Mouse (Mus musculus) T-helper 2 cell (primary cell): Measurements from ENCODE around the gene Prss12.

Experiments
- in situ Hi-C: fragments of 300-600 bp; cut with MboI, MseI; formaldehyde crosslinking; loops from one replicate; pipeline ENCODE4 v1.15.1; 2025; ENCODE audit warnings: high pct_unique_total_duplicates

Gene Prss12

DNA sequence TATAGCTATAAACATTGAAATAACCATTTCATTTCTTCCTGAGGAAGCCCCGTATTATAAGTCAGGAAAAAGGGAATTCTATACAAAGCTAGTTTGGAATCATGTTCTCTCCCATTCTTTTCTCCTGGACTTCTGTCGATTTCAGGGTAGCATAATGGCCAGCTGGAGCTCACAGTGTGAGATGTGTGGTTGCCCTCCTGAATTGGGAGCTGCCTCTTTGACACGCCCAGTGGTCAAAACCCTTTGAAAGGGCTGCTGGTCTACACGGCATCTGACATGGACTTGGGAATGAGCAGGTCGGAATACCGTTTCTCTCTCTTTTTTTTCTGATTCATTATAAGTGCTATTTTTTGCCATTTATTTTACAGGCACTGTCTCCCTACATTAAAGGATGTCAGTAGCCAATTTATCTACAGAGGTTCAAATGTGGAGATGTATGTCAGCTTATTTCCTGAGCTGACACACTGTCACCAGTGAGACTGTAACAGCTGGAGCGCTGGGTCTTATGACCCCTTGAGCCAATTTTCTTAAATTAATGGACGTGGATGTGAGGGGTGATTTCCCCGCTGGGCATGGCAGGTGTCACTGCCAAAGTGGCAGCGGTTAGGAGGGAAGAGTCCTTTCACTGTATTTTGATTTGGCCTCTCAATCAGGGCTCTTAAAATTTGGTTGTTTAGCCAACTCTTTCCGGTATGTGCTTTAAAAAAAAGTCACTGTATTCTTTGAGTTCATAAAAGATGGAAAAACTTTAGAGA is 79.8 kb downstream of the Prss12 start:
- in situ Hi-C loops: no loop called here

DNA sequence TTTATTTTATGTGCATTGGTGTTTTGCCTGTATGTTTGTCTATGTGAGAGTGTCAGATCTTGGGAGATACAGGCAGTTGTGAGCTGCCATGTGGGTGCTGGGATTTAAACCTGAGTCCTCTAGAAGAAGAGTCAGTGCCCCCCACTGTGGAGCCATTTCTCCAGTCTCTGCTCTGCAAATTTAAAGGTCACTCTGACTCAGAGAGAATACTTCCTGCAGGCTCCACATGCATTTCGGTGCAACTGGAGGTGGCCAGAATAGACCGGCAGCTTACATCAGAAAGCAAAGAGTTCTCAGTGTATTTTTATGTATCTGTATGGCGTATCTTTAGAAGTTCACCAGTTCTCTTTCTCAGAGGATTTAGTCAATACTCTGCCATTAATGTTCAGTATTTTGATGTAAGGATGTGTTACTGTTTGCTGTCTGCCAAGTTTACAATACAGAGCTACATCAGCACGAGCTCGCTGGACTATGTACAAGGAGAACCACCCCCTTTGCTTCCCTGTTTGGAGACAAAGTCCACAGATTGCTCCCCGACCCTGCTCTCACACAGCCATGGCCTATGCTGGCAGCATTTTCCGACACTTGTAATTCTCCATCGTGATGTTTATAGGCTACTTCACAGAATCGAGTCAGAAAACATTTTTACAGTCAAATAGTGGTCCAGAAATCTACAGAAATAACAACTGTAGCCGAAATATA is 81.2 kb downstream of the Prss12 start:
- in situ Hi-C loops: no loop called here

DNA sequence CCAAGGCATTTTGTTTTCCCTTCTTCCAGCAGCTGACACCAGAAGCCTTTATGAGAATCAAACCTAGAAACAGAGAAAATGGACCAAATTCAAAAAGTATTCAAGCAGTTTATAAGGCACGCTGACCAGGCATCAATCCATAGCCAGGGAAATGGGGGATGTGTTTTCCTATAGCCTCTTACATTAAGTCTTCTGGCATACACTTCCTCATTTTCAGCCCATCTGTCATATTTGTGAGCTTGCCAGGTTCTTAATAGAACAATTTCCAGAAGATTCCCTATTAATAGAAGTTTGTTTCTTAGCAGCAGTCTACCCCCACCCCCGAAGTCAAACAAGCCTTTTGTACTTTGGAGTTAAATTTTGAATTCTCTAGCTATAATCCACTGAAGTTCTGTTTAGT is 84.4 kb downstream of the Prss12 start:
- in situ Hi-C loops: no loop called here

GRCm38 (mm10) chr3:123537279-123537678 is 90.6 kb downstream of the Prss12 start:
- in situ Hi-C loops: no loop called here

DNA sequence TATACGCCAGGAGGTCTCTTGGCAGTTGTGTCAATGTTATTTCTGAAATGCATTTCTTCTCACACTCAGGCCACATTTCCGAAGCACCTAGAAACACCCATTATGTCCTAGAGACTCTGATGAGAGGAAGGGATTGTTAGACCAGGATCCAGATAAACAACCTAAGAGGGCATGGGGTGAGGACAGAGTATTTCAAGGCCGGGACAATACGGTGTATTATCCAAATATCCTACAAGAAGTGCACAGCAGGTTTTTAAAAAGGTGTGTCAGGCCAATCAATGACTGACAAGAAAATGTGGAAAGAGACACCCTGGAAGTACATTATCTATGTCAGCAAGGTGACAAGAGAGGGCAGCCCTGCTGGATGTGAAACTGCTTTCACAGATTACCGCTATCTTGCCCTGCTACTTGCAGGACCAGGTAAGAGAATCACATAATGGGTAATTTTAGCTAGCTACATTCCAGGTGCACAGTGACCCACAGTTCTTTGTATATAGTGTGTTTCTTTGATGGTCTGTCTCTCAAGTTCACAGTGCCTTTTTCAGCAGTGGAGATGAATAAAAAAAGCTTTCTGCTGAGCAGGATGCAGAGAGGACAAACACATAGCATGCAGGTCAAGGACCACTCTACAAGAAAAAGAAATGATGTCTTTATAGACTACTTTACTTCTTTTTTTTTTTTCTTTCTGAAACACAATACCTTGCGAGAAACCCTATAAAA is 97.0 kb downstream of the Prss12 start:
- in situ Hi-C loops: no loop called here

DNA sequence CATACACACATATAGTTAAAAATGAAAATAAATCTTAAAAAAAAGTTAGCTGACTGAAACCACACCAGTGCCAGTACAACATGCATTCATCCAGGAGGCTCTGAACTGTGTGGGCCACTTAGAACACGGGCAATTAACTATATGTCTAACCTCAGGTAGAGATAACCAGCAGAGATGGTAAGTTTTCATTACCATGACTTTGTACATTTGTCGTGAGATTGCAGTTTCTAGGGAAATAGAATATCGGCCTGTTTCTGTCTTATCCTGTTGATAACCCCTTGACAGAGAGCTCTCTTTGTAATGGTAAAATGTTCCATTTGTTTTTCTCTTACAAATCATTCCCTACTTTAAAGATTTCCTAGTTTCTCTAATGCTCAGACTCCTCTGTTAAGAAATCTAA is 103.8 kb downstream of the Prss12 start:
- in situ Hi-C loops: no loop called here

DNA sequence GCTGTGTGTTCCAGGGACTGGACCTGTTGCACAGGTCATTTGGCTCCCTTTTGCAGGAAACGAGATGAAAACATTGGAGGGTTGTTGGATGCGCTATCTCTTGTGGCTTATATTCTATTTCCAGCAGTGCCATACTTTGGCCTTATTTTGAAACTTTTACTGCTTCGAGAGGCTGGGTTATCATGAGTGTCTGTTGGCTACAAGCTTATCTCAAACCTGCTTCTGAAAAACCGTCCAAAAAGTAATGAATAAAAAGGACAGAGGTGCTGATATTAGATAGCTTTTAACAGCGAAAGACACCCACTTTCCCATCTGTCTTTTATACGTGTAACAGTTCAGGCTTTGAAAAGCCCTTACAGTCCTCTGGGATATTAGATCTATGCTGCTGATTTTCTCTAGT is 107.2 kb downstream of the Prss12 start:
- in situ Hi-C loops: no loop called here

GRCm38 (mm10) chr3:123555254-123555865 is 108.6 kb downstream of the Prss12 start:
- in situ Hi-C loops: no loop called here
